Mouse (Mus musculus) layer of hippocampus, postnatal 10 days (tissue): Measurements from ENCODE around the gene Psors1c2. TPM values are rescaled to one million over a fixed set of nuclear protein-coding genes. Genes with fewer than 3 reads are reported as not detected.

Experiments used
- DNase-seq, 2 experiments: peaks; one replicate each; pipeline ENCODE4 v3.0.0; 2021; ENCODE audit warnings: low spot score in 2 of 2
- total RNA-seq, 2 experiments: library from RNA; stranded (reverse); gene quantifications; 2 replicates each; pipeline ENCODE4 v1.2.3; 2021

The Psors1c2 gene
- total RNA-seq, 2 experiments from 2014 or later = not detected

DNA sequence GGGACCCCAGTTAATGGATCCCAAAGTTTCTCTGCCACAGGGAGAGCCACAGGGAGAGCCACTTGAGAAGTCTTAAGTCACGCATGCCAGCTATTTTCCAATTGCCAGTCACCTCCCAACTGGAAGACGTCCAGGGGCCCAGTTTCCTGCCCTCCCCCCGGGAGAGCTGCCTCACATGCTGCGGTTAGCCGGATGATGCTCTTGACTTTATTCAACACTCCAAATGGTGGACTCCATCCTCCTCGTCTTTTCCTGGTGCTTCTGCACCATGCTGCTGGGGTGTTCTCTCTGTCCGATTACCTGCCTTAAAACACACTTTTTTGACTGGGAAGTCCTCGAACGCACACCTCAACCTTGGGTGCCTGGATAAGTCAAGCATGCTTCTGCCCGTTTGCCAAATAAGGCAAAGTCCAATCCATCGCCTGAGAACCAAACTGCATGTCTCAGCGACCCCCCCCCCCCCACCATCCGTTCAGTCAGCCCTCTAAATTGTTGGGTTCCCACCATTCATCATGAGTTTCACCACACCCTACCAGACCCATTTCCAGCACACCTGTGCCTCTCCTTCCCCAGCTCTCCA is 23.3 kb downstream of the Psors1c2 start:
- no peak for DNase-seq

DNA sequence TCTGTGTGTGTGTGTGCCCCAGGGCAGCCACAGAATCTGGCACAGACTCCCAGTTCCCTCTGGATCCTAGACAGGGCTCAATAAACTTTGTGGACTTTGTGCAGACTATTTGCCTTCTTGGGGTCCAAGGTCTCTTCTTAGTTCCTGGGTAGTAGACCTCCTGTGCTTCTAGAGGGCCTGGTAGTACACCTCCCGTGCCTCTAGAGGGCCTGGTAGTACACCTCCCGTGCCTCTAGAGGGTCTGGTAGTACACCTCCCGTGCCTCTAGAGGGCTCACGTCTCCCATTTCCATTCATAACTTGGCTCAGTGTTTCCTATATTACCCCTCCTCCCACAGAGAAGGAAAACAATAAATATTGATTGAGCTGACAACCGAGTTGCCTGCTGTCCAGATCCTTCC is 23.8 kb downstream of the Psors1c2 start:
- peak; percentile 63 to 69 for DNase-seq

DNA sequence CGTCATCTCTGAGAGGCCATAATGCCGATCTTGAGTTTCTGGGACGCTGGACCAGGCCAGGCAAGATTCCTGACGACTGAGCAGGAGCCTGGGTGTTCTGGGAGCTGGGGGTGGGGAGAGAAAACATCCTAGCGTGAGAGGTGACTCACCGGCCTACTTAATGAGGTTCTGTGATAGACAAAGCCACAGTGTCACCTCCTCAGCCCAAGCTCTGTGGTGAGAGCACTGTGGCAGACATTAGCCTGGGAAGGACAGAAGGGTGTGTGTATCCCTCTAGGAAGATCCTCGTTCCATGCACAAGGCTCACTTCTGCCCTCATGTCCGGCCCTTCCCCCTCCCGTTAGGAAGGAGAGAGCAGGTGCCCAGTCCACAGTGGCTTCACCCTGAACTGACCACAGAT is 24.4 kb downstream of the Psors1c2 start:
- no peak for DNase-seq

DNA sequence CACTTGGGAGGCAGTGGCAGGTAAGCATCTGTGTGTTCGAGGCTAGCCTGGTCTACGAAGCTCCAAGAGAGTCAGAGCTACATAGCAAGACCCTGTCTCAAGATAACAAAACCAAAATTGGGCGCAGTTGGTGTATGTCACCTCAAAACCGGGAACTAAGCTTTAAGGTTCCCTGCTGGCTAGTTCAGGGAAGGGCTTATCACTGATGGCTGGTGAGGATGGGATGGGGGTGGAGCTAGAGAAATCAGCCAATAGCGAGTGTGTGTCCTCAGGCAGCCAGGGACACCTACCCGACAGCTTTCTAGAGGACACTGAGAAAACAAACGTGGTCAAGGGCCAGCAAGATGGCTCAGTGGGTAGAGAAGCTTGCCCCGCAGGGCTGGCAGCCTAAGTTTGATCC is 25.2 kb downstream of the Psors1c2 start:
- DNase-seq = no peak

DNA sequence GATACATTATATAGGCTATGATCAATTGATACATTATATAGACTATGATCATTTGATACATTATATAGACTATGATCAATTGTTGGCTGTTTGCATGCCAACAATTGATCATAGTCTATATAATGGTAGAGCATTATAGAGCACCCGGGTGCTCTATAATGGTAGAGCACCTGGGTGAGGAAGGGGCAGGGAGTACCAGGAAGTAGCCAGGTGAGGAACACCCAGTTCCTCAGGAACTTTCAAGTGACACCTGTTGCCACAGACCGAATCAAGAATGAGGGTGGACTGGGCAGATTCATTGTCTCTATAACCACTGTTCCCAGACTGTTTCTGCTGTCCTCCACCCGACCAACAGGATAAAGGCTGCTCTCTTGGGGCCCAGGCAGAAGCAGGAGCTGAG is 34.1 kb downstream of the Psors1c2 start, which contains the start of gene 2300002M23Rik:
Gene 2300002M23Rik, plus strand, starts transcription at position 301 of the 400 bp plus-strand sequence.
- DNase-seq = no peak

DNA sequence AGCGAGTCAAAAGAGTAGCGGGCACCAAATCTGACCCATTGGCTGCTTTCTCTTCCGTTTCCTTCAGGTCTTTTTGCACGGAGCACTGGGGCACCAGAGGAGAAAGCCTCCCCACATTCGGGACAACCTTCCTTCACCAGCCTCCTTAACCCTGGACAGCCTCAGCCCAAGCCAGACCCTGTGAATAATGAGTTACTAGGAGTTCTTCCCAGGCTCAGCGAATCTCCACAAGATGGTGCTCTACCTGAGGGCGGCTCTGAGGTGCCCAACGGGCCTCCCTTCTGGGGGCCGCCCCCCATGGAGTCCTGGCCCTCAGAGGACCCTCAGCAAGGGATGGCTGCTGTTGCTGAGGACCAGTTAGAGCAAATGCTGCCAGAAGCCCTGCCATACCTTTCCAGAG is 34.8 kb downstream of the Psors1c2 start:
- DNase-seq = no peak

DNA sequence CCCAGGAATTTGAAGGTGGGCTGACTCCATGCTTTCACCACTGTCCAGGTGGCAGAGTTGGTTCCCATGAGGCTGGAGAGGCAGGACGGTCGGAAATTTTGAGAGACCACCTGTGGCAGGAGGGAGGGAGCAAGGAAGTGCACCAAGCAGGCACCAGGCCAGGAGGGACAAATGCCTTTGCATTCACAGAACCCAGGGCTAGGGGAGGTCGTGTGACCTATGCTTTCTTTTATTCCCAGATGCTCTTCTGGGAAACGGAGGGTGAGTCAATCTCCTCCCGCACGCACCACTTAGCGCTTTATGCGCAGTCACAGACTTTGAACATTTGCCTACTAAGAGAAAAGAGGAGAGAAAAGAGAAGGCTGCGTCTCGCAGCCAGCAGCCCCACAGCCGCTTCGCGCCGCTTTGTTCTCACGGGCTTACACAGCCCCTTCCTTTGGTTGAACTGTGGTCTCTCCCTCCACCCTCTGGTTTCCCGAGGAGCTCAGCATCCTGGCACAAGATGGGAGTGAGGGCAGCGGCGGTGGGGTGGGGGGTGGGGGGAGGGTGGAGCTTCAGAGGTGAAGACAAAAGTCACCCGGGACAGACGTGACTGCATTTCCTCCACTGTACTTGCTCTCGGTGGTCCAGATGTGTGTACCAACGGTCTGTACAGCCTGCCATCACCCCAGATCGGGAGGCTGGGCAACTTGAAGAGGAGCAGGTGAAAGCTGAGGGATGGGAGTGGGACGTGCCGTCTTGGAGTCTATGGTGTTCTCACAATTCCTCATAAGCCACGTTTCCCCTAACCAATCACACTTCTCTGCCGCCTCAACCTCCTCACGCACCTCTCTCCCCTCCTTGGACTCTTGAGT is 36.3 kb downstream of the Psors1c2 start:
- no peak for DNase-seq

DNA sequence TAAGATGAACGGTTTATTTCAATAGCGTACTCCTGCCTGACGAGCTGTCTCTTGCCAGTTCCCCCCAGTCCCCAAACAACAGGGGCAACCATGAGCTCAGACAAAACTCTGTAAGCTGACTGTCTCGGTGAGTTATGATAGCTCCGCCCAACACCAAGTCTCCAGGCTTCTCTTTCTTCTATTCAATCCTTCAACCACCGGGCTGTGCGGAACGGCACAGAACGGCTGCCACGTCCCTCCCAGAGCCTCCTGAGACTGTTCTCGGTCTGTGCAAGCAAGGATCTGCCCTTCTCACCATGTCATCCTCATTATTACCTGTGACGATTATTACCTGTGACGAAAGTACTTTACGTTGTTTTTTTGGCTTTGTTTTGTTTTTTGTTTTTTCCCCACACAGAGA is 37.8 kb downstream of the Psors1c2 start:
- DNase-seq = no peak

DNA sequence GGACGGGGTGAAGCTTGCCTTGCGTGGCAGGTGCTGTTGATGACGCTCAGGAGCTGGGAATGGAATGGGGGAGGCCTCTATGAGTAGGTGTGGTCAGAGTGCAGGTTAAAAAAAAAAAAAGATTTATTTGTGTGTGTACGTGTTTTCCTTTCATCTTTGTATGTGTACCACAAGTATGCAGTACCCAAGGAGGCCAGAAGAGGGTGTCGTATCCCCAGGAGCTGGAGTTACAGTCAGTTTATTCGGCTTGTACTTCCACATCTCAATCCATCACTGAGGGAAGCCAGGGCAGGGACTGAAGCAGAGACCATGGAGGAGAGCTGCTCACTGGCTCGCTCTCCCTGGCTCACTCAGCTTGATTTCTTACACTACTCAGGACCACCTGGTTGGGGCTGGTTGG is 38.5 kb downstream of the Psors1c2 start:
- no peak for DNase-seq

DNA sequence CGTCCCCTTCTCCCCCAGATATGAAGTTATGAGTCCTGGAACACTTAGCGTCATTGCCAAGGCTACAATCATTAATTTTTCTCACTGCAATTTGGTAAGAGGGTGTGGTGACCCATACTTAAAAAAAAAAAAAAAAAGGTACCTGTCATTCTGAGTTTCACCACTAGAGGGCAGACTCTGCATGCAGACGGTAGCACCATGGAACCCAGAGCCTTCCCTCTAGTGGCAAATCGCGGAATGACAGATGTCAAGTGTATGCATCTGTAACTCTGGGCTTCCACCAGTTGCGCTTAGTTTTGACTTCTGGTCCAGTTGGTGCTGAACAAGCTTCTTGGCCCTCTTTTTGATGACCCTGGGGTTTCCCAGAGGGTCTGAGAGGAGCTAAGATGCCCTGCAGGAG is 45.2 kb downstream of the Psors1c2 start:
- DNase-seq = peak; percentile 79 to 80

DNA sequence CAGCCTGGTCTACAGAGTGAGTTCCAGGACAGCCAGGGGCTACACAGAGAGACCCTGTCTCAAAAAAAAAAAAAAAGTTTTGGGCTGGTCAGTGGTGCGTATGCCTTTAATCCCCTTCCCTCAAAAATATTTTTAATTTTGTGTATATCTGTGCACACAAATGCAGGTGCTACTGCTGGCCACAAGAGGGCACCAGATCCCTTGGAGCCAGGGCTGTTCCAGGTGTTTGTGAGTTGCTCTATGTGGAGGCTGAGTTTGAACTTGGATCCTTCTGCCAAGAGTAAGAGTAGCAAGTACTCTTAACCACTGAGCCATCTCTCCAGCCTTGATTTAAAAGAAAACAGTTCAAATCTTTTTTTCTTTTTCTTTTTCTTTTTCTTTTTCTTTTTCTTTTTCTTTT is 49.9 kb downstream of the Psors1c2 start:
- no peak for DNase-seq

Other genes starting within 250 kb of the Psors1c2 start
- gene H2-Q1, start 212.8 kb upstream of the Psors1c2 start, total RNA-seq = under 1 TPM in 1 of 2 experiments, not detected in 1; 0.74 TPM
- 1 to 10 TPM; 2.0 to 2.1 TPM for gene H2-Q2, start 191.0 kb upstream of the Psors1c2 start, total RNA-seq
- 1 to 10 TPM; 1.2 to 1.8 TPM for gene H2-Q4, start 153.6 kb upstream of the Psors1c2 start, total RNA-seq
- gene H2-Q6, start 108.4 kb upstream of the Psors1c2 start, total RNA-seq = not detected
- under 1 TPM; 0.31 to 0.39 TPM for gene H2-Q7, start 94.0 kb upstream of the Psors1c2 start, total RNA-seq
- gene H2-Q10, start 63.1 kb upstream of the Psors1c2 start, total RNA-seq = under 1 TPM in 1 of 2 experiments, not detected in 1; 0.07 TPM
- gene Pou5f1, start 27.2 kb upstream of the Psors1c2 start, total RNA-seq = under 1 TPM in 1 of 2 experiments, not detected in 1; 0.25 TPM
- gene Tcf19, start 16.4 kb upstream of the Psors1c2 start, total RNA-seq = 1 to 10 TPM; 7.5 to 8.0 TPM
- 1 to 10 TPM; 7.7 to 9.7 TPM for gene Cchcr1, start 16.1 kb upstream of the Psors1c2 start, total RNA-seq
- under 1 TPM; 0.51 to 0.78 TPM for gene Cdsn, start 18.9 kb downstream of the Psors1c2 start, total RNA-seq
- not detected for gene 2300002M23Rik, start 34.2 kb downstream of the Psors1c2 start, total RNA-seq
- not detected for gene Sfta2, start 68.3 kb downstream of the Psors1c2 start, total RNA-seq
- not detected for gene Gm9573, start 93.4 kb downstream of the Psors1c2 start, total RNA-seq
- gene Mucl3, start 110.5 kb downstream of the Psors1c2 start, total RNA-seq = not detected
- 10 to 100 TPM; 42.6 to 44.1 TPM for gene Vars2, start 134.4 kb downstream of the Psors1c2 start, total RNA-seq
- 10 to 100 TPM; 23.3 to 24.4 TPM for gene Gtf2h4, start 140.5 kb downstream of the Psors1c2 start, total RNA-seq
- gene Ddr1, start 171.4 kb downstream of the Psors1c2 start, total RNA-seq = 10 to 100 TPM; 49.8 to 50.5 TPM